Mouse (Mus musculus): ENCODE data around the gene Rnf126.
"Not testable (repeated sequence)": the region's sequence is repeated elsewhere in the genome, so short reads cannot be mapped to it uniquely, and the experiment has no call there.

Gene Rnf126

DNA sequence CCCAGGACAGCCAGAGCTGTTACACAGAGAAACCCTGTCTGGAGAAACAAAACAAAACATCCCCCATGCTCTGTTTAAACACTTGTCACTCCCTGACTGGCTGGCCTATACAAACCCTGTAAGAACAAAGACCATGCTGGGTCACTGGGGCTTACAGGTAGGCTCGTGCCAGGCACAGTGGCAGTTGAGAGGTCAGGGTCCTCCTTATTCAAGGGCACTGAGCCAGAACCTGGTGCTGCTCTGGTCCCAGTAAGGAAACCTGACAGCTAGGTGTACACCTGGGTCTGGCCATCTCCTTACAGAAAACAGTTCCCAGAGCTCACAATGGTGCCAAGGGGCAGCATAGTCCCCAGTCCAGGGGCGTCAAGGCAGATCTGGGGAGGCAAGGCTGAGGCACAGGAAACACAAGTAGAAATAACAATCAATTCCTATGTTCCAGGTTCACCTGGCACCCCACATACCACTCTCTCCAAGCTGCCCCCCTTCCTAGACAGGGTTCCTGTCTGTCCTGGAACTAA is 1.5 kb downstream of the Rnf126 start:
- DNase-seq = peak in 1 of 2 experiments; percentile 70

- DNase-seq = no peak
Measured at GRCm38 (mm10) chr10:79764234-79764633, 2.5 kb downstream of the Rnf126 start.

GRCm38 (mm10) chr10:79762875-79763274 is 3.9 kb downstream of the Rnf126 start:
- DNase-seq = no peak

GRCm38 (mm10) chr10:79760603-79761143 is 6.1 kb downstream of the Rnf126 start:
- DNase-seq = peak in 1 of 2 experiments; percentile 35

GRCm38 (mm10) chr10:79759675-79760074 is 7.1 kb downstream of the Rnf126 start:
- not testable (repeated sequence) for DNase-seq

DNA sequence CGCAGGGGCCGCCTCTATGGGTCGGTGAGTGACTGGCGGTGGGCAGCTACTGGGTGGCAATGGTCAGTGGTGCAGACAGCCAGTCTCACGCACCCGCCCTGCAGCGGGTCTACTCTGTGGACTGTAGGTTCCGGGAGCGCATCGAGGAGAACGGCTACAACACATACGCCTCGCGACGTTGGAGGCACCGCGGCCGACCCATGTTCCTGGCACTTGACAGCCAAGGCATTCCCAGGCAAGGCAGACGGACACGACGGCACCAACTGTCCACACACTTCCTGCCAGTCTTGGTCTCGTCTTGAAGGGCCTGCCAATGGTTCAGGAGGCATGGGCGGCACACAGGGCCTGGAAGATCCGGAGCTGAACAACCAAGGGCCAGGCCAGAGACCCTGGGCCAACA is 10.1 kb downstream of the Rnf126 start:
- DNase-seq = peak in 1 of 2 experiments; percentile 33

GRCm38 (mm10) chr10:79755854-79756253 is 10.9 kb downstream of the Rnf126 start:
- no peak for DNase-seq

- DNase-seq = peak; percentile 91 to 92
Measured at GRCm38 (mm10) chr10:79754856-79755516, 11.8 kb downstream of the Rnf126 start, which contains the start of gene Fgf22. Fgf22 (plus strand) TSS chr10:79755076.

DNA sequence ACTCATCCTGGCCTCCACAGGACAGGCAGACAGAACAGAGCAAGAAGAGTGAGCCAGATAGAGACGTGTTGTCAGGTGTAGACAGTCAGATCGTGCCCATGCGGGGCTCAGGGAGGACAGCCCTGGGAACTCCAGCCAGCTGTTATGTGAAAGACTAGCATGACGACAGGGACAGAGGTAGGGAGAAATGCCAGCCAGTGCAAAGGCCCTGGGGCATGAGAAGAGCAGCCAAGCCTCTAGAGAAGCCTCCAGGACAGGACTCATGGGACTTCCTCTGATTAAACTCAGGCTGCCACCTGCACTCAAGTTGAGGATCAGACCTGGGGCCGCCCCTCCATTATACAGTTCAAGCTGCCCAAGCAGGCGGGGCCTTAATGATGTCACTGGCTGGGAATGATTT is 18.3 kb downstream of the Rnf126 start:
- peak in 1 of 2 experiments; percentile 26 for DNase-seq

- peak in 1 of 2 experiments; percentile 38 for DNase-seq
Measured at GRCm38 (mm10) chr10:79746774-79747151, 20.0 kb downstream of the Rnf126 start.

DNA sequence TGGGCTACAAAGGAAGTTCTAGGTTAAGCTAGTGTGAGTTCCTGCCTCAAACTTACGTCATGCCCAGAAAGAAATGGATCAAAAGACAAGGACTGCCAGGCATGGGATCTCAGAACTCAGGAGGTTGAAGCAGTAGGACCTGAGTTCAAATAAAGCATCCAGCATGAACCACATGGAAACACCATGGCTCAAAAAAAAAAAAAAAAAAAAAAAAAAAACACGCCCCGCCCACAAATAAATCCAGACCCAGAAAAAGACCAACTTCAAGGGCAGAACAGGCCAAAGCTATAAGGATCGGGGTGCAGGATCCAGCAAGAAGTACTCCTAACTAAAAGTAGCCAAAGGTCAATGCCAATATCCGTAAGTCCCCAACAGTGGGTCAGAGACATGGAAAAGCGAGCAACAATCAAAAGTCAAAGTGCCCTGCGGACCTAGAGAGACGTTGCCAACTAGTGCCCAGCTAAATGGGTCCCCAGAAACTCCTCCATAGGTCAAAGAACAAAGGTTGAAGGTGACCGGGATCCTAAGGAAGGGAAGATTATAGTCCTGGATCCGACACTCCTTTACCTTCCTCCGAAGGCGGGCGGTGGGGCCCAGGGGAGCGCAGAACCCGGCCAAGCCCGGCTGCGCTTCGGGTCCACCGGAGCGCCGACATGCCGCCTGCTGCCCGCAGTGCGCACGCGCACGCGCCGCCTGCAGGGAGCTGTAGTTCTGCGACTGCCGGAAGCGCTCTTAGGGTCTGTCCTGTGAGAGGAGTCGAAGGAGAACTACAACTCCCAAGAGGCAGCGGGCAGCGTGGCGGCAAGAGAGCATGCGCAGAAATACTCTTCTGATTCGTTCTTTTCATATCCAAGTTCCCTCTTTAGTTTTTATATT is 20.6 kb downstream of the Rnf126 start, which contains the start of gene Polrmt:
Gene Polrmt, minus strand, starts transcription at position 684 of the 876 bp plus-strand sequence.
- peak; percentile 97 to 99 for DNase-seq

DNA sequence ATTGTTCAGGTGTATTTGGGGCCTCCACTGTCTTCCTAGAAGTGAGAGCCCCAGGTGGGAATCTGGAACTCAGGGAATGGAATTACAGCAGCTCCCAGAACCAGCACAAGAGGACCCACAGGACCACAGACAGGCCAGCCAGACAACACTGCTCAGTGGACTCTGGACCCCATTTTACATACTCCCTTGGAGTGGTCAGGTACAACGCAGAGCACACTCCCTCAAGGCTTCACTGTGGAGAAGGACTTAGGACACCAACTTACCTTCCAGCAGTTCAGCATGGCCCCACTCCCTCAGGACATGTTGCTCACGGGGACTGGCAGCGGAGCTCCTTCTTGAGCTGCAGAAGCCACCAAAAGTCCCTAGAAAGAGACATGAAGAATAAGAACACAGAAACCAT is 21.3 kb downstream of the Rnf126 start:
- peak in 1 of 2 experiments; percentile 58 for DNase-seq

GRCm38 (mm10) chr10:79743650-79744365 is 22.9 kb downstream of the Rnf126 start:
- no peak for DNase-seq

DNA sequence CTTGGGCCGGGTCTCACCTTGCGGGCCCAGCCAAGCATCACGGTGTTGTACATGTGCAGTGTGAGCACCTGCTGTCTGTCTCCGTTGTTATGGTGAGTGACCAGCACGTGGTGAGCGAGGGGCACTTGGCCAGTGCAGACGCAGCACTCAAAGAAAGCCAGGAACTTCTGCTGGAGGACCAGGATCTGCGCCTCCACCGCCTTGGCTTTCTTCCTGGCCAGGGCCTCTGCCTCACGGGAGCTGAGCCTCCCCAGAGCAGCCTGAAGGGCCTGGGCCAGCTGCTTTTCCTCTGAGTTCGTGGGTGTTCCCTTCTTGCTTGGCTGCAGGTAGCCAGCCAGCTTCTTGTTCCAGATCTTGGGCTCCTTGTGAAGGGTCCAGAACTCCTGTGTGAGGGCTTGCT is 23.6 kb downstream of the Rnf126 start:
- peak in 1 of 2 experiments; percentile 32 for DNase-seq

GRCm38 (mm10) chr10:79740863-79741262 is 25.9 kb downstream of the Rnf126 start:
- DNase-seq = peak in 1 of 2 experiments; percentile 32

- no peak for DNase-seq
Measured at GRCm38 (mm10) chr10:79739234-79739633, 27.5 kb downstream of the Rnf126 start.

DNA sequence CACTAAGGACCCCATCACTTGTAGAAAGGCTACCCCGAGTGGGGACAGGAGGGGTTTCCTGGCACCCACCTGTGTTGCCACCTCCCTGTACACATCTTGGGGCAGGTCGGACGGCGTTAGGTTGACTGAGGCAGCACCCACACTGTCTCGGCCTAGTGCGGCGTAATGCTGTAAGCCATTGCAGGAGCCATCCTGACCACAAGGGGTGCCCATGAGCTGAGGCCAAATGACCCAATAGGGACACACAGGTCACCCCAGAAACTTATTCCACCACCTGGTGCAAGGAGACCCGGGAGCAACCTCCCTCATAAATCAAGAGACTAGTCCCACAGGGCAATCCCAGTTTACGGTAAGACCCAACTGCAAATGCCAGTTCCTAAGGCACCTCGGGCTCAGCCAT is 28.5 kb downstream of the Rnf126 start:
- peak; percentile 41 to 63 for DNase-seq

DNA sequence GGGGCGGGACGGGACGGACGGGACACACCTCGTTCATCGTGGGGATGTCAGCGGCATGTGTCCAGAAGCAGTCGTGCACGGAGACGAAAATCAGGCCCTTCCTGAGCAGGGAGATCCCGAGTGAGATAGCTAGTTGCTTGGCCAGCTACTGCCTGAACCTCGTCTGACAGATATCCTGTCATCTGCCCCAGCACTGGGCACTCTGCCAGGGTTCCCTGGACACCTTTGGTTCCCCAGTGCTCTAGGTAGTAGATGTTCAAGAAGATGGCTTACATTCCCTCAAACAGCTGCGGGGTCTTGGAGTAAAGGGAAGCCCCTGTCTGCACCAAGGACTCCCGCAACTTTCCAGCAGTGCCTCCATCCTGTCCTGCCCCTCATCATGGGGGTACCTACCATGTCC is 30.0 kb downstream of the Rnf126 start:
- peak in 1 of 2 experiments; percentile 46 for DNase-seq

DNA sequence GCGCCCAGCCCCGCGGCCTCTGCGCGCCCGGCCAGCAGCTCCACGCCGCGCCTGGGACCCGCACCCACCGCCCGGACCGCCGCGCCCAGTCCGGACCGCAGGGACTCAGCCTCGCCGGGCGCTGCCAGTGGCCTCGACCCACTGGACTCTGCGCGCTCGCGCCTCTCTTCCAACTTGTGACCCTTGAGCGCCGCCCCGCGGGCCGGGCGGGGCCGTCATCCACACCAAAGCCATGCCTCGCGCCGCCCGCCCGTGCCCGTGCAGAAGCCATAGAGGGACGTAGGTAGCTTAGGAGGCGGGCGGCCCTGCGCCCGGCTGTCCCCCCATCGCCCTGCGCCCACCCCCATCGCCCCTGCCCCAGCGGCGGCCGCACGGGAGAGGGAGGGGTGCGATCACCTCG is 31.4 kb downstream of the Rnf126 start:
- no peak for DNase-seq

DNA sequence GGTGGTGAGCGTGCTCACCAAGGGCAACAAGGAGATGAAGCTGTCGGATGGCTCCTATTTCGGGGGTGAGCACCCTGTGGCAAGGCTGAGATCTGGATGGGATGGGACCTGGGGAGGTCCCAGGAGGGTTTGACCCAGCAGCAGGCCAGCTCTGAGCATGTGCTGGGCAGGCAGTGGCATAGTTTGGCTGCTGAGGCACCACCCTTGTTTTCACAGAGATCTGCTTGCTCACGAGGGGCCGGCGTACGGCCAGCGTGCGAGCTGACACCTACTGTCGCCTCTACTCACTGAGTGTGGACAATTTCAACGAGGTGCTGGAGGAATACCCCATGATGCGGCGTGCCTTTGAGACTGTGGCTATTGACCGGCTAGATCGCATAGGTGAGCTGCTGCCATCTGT is 32.9 kb downstream of the Rnf126 start:
- DNase-seq = no peak

- peak in 1 of 2 experiments; percentile 60 for DNase-seq
Measured at GRCm38 (mm10) chr10:79732500-79732899, 34.3 kb downstream of the Rnf126 start.

GRCm38 (mm10) chr10:79729357-79729965 is 37.3 kb downstream of the Rnf126 start:
- DNase-seq = no peak

Measured in kidney, postnatal 25 days (tissue).